Mouse (Mus musculus): ENCODE measurements around the gene Ctsa.
A peak's percentile ranks its signal among the peaks of the same experiment; 100 is the strongest.

Gene Ctsa

DNA sequence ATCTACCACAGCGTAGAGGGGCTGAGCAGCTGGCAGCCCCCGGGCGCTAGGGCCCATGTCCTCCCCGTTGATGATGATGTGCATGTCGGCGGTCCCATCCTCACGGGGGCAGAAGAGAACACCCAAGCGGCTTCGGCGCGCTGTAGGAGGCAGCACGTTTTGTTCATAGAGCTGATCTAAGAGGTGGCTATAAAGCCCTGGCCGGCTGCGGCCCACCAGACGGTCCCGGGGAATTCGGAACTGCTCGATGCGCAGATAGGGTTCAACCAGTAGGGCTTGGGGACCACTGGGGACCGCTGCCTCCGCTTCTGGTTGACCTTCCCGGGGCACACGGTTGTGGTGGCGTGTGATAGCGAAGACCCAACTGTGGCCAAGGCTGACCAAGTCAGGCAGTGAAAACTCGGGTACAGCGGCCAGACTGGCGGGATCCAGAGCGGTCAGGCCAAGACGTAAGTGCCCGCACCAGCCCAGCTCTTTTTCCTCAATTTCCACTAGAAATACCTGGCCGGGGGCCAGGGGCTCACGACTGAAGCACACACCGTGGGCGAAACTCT lies at the start of gene Ctsa:
Gene Ctsa, plus strand, starts transcription at position 126 of the 554 bp plus-strand sequence.
- peak; percentile 52 for DNase-seq (ENCODE audit: extremely low read depth, low read depth)

DNA sequence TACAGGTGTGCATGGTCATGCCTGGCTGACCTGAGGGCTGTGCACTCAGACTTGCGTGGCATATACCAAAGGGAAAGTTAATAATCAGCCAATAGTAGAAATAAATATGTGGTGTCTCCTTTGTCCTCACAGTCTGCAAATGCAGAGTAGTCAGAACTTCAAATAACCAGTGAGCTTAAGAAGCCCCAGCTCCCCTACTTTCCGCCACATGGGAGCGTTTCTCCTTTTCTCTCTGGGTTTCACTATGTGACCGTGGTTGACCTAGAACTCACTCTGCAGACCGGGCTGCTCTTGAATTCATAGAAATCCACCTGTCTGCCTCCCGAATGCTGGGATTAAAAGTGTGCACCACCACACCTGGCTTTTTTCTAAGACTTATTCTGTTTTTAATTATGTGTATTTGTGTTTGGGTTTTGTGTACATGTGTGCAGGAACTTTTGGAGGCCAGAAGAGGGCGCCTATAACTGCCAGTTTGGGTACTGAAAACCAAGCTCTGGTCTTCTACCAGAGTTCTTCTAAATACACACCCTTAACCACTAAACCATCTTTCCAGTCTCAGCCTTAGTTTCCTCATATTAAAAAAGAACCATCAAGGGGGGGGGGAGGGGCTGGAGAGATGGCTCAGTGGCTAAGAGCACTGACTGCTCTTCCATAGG lies 48.6 kb upstream of the Ctsa start:
- DNase-seq (ENCODE audit: extremely low read depth, low read depth), result peak; percentile 57

DNA sequence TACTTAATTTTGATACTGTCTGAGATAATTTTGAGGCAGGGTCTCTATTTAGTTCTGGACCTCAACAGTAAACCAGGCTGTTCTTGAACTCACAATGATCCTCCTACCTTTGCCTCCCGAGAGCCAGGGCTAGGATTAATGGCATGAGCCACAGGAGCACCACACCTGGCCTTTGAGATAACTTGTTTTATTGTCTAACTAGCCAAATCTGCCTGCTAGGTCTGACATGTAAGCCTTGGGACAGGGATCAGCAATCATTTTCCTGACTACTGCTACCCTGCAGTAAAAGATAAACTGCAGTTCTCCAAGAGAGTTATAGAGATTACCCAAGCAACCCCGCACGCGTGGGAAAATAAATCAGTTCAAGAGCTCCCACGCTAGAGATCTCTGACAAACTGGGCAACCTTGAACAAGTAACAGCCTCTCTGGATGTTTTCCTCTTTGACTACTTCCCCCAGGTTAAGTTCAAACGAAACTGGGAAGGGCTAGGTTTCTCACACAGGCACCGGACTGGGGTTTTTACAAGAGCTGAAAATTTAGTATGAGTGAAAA lies 47.7 kb upstream of the Ctsa start:
- DNase-seq (ENCODE audit: extremely low read depth, low read depth), result no peak

DNA sequence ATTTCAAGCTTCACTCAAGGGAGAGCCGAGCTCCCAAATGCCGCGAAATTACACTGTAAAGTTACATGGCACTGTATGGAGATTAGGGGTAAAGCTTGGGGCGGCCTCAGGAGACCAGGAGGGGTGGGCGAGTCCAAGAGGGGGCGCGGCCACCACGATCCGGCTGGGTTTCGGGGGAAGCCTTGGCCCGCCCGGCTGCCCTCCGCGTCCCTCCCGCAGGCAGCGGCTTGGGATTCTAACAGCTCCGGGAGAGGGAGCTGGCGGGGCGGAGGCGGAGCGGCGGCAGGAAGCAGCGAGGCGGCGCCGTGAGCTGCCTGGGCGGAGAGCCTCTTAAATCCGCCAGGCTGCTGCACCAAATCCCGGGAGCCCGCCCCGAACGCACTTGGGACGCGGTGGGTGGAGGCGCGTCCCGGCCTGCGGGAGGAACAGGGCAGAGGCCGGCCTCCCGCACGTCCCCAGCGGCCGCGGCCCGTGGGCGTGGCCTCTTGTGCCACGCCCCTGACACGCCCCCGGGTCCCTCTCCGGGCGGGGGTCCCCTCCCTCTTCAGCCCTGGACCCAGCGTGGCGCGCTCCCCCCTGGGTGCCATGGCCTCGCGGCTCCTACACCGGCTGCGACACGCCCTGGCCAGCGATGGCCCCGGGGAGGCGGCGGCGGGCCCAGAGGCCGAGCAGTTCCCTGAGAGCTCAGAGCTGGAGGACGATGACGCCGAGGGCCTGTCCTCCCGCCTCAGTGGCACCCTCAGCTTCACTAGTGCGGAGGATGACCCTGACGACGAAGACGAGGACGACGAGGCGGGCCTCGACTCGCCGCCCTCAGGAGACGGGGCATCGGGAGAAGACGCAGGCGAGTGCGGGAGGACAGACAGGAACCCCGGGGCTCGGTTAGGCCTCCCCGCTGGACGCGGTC lies 46.9 kb upstream of the Ctsa start, which contains the start of gene Snx21:
Gene Snx21, plus strand, starts transcription at position 343 of the 907 bp plus-strand sequence.
- peak; percentile 40 for DNase-seq (ENCODE audit: extremely low read depth, low read depth)

DNA sequence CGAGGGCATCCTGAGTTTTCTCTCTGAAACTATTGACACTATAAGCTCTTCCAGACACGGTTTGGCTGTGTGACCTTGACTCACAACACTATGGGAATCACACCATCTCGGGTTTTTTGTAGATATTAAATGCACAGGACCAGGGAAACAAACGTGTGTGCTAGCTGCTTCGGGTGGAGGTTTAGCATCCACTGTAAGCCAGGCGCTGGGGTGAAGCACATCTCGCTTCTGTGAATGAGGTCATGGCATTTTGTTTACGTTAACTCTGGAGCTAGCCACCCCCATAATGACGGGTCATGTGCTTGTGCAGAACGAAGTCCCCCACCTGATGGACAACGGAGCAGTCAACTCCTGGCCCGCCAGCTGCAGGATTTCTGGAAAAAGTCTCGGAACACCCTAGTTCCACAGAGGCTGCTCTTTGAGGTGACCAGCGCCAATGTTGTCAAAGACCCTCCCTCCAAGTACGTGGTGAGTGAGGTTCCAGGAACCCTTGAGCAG lies 46.2 kb upstream of the Ctsa start:
- no peak for DNase-seq (ENCODE audit: extremely low read depth, low read depth)

DNA sequence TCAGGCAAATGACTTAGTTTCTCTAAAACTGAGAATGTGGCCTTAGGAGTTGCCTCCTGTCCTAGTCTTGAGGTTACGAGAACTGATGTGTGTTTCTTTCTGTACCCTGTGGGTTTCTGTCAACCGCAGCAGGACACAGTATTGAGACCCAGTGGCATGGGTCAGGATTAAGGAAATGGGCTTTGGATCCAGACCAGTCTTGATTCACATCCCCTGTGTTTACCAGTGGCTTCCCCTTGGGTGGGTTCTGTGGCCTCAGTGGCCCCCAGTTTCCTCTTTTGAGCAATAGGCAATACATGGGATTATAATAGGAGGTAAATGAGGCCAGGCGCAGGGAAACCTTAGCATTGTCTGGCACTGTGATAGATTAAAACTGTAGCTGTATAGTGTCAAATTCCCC lies 45.6 kb upstream of the Ctsa start:
- no peak for DNase-seq (ENCODE audit: extremely low read depth, low read depth)

DNA sequence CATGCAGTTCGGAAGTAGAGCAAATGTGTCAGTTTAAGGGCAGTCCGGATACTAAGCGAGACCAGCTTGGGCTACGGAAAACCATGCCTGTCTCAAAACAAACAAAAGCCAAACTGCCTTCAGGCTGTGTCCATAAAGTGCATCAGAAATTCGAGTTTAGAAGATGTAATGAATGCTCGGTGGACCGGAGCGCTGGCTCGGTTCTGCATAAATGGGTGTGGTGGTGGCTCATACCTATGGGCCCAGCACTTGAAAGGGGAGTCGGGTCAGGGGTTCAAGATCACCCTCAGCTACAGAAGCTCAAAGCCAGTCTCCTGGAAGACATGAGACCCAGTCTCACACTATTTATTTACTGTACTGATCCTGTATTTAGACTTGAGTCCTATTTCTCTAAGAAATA lies 44.9 kb upstream of the Ctsa start:
- no peak for DNase-seq (ENCODE audit: extremely low read depth, low read depth)

DNA sequence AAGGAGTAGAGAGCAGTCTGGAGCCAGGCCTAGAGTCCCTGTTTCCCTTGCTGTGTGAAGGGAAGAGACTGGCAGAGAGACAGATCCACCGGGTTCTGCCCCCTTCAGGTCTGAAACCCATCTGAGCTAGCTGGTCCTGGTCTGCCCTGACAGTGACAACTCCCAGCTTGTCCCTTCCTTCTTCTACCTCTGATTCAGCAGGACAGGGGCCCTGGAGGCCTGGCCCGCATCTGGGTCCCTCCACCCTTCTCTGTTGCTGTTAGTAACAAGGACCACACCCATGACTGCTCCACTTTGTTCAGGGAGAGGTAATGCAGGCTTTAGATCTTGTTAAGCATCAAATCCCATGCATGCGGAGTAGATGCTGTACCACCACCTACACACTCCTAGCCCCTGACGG lies 44.3 kb upstream of the Ctsa start:
- DNase-seq (ENCODE audit: extremely low read depth, low read depth), result no peak

DNA sequence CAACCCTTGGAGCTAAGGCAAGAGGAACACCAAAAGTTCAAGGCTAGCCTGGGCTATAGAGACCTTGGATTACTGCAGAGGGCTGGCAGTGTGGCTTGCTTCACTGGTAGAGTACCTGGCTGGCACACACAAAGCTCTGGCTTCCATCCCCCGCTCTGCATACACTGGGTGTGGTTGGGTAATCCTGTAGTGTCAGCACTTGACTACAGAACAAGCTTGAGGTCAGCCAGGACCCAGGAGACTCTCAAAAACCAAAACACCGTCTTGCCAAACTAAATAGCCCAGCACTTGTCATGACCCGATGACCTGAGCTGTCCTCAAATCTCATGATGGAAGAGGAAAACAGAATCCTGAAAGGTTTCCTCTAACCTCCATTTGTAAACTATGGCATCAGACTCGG lies 42.2 kb upstream of the Ctsa start:
- DNase-seq (ENCODE audit: extremely low read depth, low read depth), result no peak

DNA sequence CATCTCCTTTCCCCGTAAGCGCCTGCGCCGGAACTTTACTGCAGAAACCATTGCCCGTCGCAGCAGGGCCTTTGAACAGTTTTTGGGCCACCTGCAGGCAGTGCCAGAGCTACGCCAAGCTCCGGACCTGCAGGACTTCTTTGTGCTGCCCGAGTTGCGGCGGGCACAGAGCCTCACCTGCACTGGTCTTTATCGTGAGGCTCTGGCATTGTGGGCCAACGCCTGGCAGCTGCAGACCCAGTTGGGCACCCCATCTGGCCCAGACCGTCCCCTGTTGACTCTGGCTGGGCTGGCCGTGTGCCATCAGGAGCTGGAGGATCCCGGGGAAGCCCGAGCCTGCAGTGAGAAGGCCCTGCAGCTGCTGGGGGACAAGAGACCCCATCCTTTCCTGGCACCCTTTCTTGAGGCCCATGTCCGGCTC lies 40.8 kb upstream of the Ctsa start:
- no peak for DNase-seq (ENCODE audit: extremely low read depth, low read depth)

DNA sequence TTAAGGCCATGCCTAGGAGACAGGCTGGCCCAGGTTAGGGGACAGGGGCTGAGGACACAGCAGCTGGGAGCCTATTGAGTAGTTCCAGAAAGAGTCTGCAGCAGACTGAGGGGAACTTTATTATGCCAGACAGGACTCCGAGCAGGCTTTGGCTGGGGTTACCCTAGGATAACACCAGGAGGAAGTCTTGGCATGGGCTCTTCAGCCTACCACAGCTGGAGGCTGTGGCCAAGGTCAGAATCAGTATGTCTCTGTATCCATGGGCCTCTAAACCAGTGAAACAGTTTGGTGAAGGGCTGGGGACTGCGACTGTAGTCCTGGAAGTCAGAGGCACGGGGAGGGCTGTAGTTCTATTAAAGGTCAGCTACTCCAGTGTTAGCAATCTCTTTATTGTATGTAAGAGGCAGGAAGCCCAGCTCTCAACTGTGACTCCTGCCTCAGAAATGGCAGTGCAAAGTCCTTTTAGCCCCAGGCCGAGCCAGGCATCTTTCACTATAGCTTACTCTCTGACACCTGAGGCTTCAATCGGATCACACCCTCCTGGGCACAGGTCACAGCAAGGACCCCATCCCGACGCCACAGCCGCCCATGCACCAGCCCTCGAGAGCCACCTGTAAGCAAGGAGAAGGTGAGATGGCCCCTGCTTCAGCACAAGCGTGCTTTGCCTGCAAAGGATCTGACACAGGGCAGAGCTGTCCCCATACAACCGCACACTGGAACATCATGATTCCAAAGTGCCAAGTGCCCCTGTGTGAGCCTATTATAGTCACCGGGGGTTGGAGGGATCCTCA lies 40.1 kb upstream of the Ctsa start:
- DNase-seq (ENCODE audit: extremely low read depth, low read depth), result no peak

DNA sequence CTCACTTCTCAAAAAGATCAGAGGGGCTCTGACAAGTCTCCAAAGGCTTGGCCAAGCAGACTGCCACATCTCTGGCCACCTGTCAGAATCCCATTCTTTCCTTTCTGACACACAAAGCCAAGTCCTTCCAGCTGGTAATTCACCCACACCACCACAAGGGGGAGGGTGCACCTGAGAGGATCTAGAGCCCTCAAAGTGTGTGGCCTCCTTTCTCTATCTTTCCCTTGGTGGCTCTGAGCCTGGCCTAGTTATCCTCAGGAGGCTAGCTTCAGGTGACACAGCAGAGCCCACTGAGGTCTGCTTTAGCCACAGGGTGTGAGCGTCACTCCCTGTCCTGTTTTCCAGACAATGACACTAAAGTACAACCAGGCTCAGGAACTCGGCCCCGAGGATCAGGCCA lies 39.4 kb upstream of the Ctsa start:
- peak; percentile 30 for DNase-seq (ENCODE audit: extremely low read depth, low read depth)

DNA sequence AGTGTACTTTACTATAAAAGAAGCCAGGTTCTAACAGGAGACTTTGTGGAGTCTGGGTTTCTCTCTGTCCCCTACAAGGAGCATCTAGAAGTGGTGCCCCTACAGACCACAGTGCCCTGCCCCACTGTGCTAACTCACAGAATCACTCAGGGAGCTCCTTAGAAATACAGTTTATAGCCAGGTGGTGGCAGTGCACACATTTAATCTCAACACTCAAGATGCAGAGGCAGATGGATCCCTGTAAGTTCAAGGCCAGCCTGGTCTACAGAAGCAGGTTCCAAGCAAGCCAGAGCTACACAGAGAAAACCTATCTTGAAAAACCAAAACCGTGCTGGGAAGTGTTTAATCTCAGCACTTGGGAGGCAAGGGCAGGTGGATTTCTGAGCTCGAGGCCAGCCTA lies 38.9 kb upstream of the Ctsa start:
- DNase-seq (ENCODE audit: extremely low read depth, low read depth), result no peak

DNA sequence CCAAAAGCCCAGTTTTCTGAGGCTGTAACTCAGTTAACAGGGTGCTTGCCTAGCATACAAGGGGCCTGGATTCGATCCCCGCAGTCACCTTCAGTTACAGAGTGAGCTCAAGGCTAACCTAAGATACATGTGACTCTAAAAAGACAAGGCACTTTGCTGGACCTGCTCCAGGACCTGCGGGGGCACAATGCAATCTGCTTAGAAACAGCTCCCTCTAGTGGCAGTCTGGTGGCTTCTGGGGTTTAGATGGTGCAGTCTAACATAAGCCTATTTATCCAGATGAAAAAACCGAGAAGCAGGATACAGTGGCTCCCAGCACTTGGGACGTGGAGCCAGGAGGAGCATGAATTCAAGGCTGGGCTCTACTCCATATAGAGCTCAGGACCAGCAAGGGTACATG lies 38.4 kb upstream of the Ctsa start:
- DNase-seq (ENCODE audit: extremely low read depth, low read depth), result peak; percentile 84

DNA sequence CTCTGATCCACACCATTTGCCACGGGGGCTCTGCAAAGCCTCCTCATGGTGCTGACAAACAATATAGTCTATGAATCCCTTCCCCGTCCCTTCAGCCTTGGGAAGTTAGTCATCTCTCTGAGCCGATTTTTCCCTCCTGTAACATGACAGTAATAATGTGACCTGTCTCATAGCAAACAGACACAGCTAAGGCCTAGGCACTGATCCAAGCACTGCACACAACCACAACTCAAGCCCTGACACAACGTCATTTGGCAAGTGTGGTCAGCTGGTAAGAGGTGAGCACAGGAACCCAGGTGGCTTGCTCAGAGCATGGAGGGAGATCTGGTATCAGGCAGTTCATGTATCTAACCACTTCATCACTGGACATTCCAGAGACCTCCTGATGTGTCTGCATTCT lies 36.8 kb upstream of the Ctsa start:
- no peak for DNase-seq (ENCODE audit: extremely low read depth, low read depth)

DNA sequence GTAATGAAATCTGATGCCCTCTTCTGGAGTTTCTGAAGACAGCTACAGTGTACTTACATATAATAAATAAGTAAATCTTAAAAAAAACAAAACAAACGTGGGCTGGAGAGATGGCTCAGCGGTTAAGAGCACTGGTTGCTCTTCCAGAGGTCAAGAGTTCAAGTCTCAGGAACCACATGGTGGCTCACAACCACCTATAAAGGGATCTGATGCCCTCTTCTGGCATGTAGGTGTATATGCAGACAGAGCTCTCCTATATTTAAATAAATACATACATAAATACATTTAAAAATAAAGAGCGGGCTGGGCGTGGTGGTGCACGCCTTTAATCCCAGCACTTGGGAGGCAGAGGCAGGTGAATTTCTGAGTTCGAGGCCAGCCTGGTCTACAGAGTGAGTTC lies 34.1 kb upstream of the Ctsa start:
- peak; percentile 29 for DNase-seq (ENCODE audit: extremely low read depth, low read depth)

DNA sequence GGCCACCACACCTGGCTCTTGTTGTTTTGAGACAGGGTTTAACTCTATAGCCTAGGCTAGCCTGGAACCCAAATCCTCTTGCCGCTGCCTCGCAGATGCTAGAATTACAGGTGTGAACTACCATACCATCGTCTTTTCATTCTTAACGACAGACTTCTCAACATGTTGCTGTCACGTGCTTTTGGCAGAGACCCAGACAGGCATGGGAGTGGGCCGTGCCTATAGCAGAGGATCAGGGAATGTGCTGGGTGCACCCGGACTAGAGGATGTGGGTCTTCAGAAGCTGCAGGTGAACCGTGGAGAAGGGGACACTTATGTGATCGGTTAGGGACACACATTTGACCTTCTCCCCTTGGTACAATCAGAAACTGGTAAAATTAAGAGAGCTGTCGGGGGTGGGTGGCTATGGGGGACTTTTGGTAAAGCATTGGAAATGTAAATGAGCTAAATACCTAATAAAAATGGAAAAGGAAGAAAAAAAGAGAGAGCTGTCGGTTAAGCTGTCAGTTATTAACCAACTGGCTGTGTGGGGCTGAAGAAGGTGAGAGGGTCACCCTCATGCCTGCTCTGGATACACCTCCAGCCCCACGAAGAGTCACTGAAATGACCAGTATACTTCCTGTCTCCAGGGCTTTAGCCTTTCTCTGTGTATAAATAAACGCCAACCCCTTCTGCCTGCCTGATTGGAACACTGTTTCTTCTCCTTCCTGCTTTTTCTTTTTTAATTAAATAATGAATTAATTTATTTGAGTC lies 32.2 kb upstream of the Ctsa start:
- no peak for DNase-seq (ENCODE audit: extremely low read depth, low read depth)

DNA sequence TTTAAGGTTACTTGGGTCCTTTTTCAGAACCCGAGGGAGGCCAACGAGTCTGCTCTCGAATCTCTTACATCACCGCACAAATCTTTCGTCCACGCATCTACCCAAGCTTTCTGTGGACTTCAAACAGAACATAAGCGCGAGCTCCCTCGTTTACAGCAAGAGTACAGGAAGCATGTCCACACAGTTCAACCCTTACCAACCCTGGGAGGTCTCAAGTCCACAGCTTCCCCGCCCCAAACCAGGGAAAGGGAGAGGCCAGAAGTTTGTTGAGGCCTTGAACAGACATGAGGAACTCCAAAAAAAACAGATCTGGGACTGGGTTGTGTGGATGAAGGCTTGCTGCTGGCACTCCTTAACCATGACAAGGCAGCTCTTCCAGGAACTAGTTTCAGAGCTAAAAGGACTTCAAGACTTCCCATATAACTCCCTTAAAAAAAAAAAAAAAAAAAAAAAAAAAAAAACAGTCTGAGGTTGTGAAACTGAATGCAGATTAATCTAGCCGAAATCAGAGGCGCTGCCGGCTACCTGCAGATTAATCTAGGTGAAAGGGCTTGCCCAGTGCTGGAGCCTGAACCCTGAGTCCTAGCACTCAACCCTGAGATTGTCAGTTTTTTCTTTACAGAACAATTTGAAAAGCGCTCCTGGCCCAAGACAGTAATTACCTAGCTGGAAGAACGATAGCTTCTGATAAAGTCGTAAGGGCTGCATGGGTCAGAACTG lies 29.3 kb upstream of the Ctsa start:
- DNase-seq (ENCODE audit: extremely low read depth, low read depth), result no peak

DNA sequence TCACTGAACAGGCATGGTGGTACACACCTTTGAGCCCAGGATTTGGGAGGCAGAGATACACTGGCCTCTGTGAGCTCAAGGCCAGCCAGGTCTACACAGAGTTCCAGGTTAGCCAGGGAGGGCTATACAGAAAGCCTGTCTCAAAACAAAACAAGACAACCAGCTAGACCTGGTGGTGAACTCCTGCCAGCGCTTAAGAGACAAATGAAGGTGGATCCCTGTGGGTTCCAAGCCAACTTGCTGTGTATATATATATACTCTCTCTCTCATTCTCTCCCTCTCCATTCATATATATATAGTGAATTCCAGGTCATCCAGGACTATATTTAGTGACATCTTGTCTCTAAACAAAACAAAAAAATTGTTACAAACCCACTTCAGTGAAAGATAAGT lies 28.8 kb upstream of the Ctsa start:
- peak; percentile 13 for DNase-seq (ENCODE audit: extremely low read depth, low read depth)
